Mouse (Mus musculus) limb, embryonic 14.5 days (tissue): ENCODE measurements around the gene 0610010K14Rik. TPM values are rescaled to one million over a fixed set of nuclear protein-coding genes. Genes with fewer than 3 reads are reported as not detected.
A peak's percentile ranks its signal among the peaks of the same experiment; 100 is the strongest.

Source experiments
- ATAC-seq: fragments of 200-750 bp; cut with Nextera tagmentation; 2 replicates; pipeline ENCODE4 v1.8.0; 2017; ENCODE audit warnings: low read depth, moderate number of reproducible peaks, moderate TSS enrichment; ENCODE audit not compliant: low FRiP score
- DNase-seq: peaks from one replicate; pipeline ENCODE4 v3.0.0-alpha.2; 2015; ENCODE audit warnings: low spot score
- H3K27ac ChIP-seq: fragments of 300-500 bp; sonication (generic); replicated peaks from 2 replicates; pipeline ENCODE4 v1.5.1; 2014; ENCODE audit warnings: low read depth, mild to moderate bottlenecking, low read length, moderate library complexity, mixed read lengths
- H3K27me3 ChIP-seq: fragments of 300-500 bp; sonication (generic); 2 replicates; pipeline ENCODE4 v1.6.1; 2014; ENCODE audit warnings: low read length, mixed read lengths; ENCODE audit not compliant: control insufficient read depth, insufficient read depth
- H3K36me3 ChIP-seq: fragments of 300-500 bp; sonication (generic); 2 replicates; pipeline ENCODE4 v1.6.1; 2014; ENCODE audit warnings: mild to moderate bottlenecking, low read length, moderate library complexity, mixed read lengths; ENCODE audit not compliant: control insufficient read depth, insufficient read depth
- H3K4me1 ChIP-seq: fragments of 300-500 bp; sonication (generic); 2 replicates; pipeline ENCODE4 v1.6.1; 2014; ENCODE audit warnings: antibody characterized with exemption, low read length, mixed read lengths; ENCODE audit not compliant: control insufficient read depth, insufficient read depth
- H3K4me2 ChIP-seq: fragments of 300-500 bp; sonication (generic); replicated peaks from 2 replicates; pipeline ENCODE4 v1.6.1; 2014; ENCODE audit warnings: low read depth, mild to moderate bottlenecking, low read length, moderate library complexity; ENCODE audit not compliant: severe bottlenecking
- H3K4me3 ChIP-seq: fragments of 300-500 bp; sonication (generic); replicated peaks from 2 replicates; pipeline ENCODE4 v1.5.1; 2014; ENCODE audit warnings: low read length
- H3K9ac ChIP-seq: fragments of 300-500 bp; sonication (generic); 2 replicates; pipeline ENCODE4 v1.6.1; 2014; ENCODE audit warnings: mild to moderate bottlenecking, low read depth, low read length, moderate library complexity; ENCODE audit not compliant: severe bottlenecking
- H3K9me3 ChIP-seq: fragments of 300-500 bp; sonication (generic); 2 replicates; pipeline ENCODE4 v1.6.1; 2016; ENCODE audit warnings: low read length; ENCODE audit not compliant: control insufficient read depth
- POLR2A ChIP-seq: fragments of 200-500 bp; IDR thresholded peaks from 2 replicates; pipeline ENCODE4 v1.8.0; 2012; ENCODE audit warnings: inconsistent platforms, mild to moderate bottlenecking, moderate library complexity, borderline replicate concordance; ENCODE audit not compliant: insufficient read depth, insufficient read length; ENCODE audit errors: extremely low read depth
- WGBS: fragments of 180-500 bp; shearing (Covaris S2); extraction: QIAGEN DNeasy Blood & Tissue Kit; methylation state at CpG from one replicate; pipeline ENCODE4 v1.1.7; 2014; 5-methylcytosine and 5-hydroxymethylcytosine counted together
- microRNA counts: library from miRNA; unstranded; fragments of <30 nt; microRNA quantifications from one replicate; lab custom pipeline; 2016
- microRNA-seq: library from miRNA; unstranded; fragments of <30 nt; microRNA quantifications from one replicate; pipeline ENCODE4, GENCODE M21; 2016
- polyA plus RNA-seq, 2 experiments: library from polyadenylated mRNA; depleted of rRNA in 1 of 2; stranded (reverse) in 1 of 2; unstranded in 1 of 2; fragments of >200 nt; fragmentation: Nextera tagmentation in 1 of 2; extraction: Ambion mirVana in 1 of 2; gene quantifications; 2 replicates each; pipeline versions ENCODE4 v1.2.1 to v1.2.3; 2012 to 2014

The 0610010K14Rik gene
- polyA plus RNA-seq, 2 experiments, result 171 to 178 TPM

DNA sequence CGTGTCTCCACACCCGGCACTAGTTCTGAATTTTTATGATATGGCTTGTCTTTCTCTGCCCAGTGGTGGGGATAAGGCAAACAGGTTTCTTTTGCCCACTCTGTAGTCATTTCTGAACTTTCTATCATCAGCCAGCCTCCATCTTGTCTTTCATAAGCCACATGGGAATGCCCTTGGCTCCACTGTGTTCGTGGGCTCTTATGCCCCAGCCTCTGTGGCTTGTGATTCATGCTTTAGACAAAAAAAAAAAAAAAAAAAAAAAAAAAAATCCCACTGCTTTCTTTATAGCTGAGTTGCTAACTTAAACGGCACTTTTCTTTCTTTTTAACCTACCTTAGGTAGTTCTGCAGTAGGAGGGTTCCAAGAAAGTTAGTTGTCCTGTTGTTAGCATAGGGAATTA is 45.6 kb downstream of the 0610010K14Rik start:
- TF ChIP-seq POLR2A, result no peak
- no peaks in the 10 kb centered on the region for H3K9me3 ChIP-seq
- 50% methylated on average over 4 of the region's 4 CpGs for WGBS
- H3K4me3 ChIP-seq, result no peak overlapping the region
- H3K4me1 ChIP-seq, result peaks cover 8% of the 10 kb centered on the region
- no peak overlapping the region for H3K9ac ChIP-seq
- DNase-seq (no peak), ATAC-seq (no peak)
- H3K36me3 ChIP-seq, result no peaks in the 10 kb centered on the region
- H3K4me2 ChIP-seq, result no peak overlapping the region
- H3K27ac ChIP-seq, result no peak overlapping the region
- H3K27me3 ChIP-seq, result no peaks in the 10 kb centered on the region

DNA sequence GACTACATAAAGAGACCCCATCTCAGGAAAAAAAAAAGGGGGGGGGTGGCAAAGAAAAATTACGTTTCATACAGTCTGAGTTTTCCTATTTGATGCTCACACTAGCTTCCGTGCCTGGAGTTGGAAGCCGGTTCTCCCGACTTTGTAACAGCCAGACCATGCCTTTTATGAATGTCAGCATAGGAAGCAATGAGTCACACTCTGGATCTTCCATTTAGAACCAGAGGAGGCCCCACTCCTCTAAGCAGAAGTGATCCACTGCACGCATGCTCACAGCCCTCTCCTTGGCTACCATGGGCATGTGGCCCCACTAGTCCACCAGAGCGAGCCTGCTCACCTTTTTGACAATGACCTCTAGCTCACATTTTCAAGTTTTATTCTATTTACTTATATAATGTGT is 46.5 kb downstream of the 0610010K14Rik start:
- Histone ChIP-seq H3K27me3 (no peaks in the 10 kb centered on the region), H3K9ac (no peak overlapping the region), H3K27ac (no peak overlapping the region), H3K9me3 (no peaks in the 10 kb centered on the region), H3K4me3 (no peak overlapping the region), H3K4me2 (no peak overlapping the region), H3K36me3 (no peaks in the 10 kb centered on the region), H3K4me1 (peaks cover 8% of the 10 kb centered on the region)
- ATAC-seq, result no peak
- no peak for DNase-seq
- 81% methylated on average over 6 of the region's 6 CpGs for WGBS
- TF ChIP-seq POLR2A, result no peak

DNA sequence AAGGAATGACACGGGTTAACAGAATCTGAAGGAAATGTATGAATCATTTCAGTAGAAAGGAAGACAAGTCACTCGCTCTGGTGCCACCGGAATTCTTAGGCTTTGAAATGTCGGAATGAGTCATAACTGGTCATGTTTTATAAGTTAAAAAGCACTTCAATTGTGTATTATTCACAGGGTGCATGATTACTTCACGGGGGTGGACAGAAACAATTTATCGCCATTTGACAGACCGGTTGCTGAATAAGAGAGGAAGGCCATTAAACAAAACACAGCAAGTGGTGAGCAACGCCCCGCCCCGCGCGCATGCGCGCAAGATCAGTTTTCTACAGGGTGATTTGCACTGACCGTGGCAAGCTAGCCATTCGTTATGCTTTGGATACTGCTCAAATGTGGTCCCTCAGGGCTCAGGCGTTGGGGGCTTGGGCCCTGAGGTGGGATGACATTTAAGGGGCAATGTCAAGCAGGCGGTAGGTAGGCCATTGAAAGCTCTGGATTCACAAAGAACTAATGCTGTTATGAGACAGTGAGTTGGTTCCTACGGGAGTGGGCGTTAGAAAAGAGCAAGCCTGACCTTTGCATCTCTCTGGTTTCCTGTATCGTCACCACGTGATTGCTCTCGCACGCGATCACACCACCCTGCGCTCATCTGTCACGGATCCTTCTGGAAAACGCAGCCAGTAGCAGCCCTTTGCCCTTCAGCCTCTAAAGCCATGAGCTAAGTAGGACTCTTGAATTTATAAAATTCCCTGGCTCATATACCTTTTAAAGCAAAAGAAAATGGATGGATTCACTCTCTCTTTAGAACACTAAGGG is 48.2 kb downstream of the 0610010K14Rik start:
- no peak for ATAC-seq
- no peak for DNase-seq
- 83% methylated on average over 28 of the region's 28 CpGs for WGBS

More for the DNA sequence above, 48.2 kb downstream of the 0610010K14Rik start:
- TF ChIP-seq POLR2A, result no peak
- H3K4me2 ChIP-seq, result no peak overlapping the region
- no peaks in the 10 kb centered on the region for H3K9me3 ChIP-seq
- no peak overlapping the region for H3K9ac ChIP-seq
- peaks cover 8% of the 10 kb centered on the region for H3K4me1 ChIP-seq
- H3K27ac ChIP-seq, result no peak overlapping the region
- no peaks in the 10 kb centered on the region for H3K27me3 ChIP-seq
- H3K4me3 ChIP-seq, result no peak overlapping the region
- no peaks in the 10 kb centered on the region for H3K36me3 ChIP-seq

MicroRNA genes within 50 kb of the gene (microRNA counts, 519-probe panel; counts per million panel counts)
- not detected for microRNA mmu-miR-195 (lab: Ali Mortazavi, UCI)
- microRNA mmu-miR-497 (lab: Ali Mortazavi, UCI), result 2,050 counts per million, percentile 28 among the panel's probes with 10 or more counts

Small RNAs within 50 kb of the gene (microRNA-seq; reads per million reads assigned to microRNA genes)
- 816 reads per million, percentile 70 among the genes with 10 or more reads in this experiment for gene Mir195a
- gene Mir497, result not detected
- not detected for gene Mir497b

Other genes with a start within 250 kb of the 0610010K14Rik start
- 431 and 477 TPM in 2 replicates for gene Gabarap, start 246.8 kb downstream of the 0610010K14Rik start, polyA plus RNA-seq (2012; rRNA removed)
- gene Gabarap, start 246.8 kb downstream of the 0610010K14Rik start, polyA plus RNA-seq (2014; fragmentation: Nextera tagmentation; extraction: Ambion mirVana), result 574 and 593 TPM in 2 replicates
- gene Phf23, start 242.1 kb downstream of the 0610010K14Rik start, polyA plus RNA-seq (2012; rRNA removed), result 66.7 and 69.2 TPM in 2 replicates
- 51.7 and 60.5 TPM in 2 replicates for gene Phf23, start 242.1 kb downstream of the 0610010K14Rik start, polyA plus RNA-seq (2014; fragmentation: Nextera tagmentation; extraction: Ambion mirVana)
- 65.4 and 81.0 TPM in 2 replicates for gene Dvl2, start 237.3 kb downstream of the 0610010K14Rik start, polyA plus RNA-seq (2012; rRNA removed)
- gene Dvl2, start 237.3 kb downstream of the 0610010K14Rik start, polyA plus RNA-seq (2014; fragmentation: Nextera tagmentation; extraction: Ambion mirVana), result 40.3 and 47.0 TPM in 2 replicates
- gene Acadvl, start 222.5 kb downstream of the 0610010K14Rik start, polyA plus RNA-seq (2012; rRNA removed), result 52.9 and 55.4 TPM in 2 replicates
- gene Acadvl, start 222.5 kb downstream of the 0610010K14Rik start, polyA plus RNA-seq (2014; fragmentation: Nextera tagmentation; extraction: Ambion mirVana), result 71.8 and 77.0 TPM in 2 replicates
- gene Dlg4, start 221.0 kb downstream of the 0610010K14Rik start, polyA plus RNA-seq (2012; rRNA removed), result 89.6 and 99.8 TPM in 2 replicates
- gene Dlg4, start 221.0 kb downstream of the 0610010K14Rik start, polyA plus RNA-seq (2014; fragmentation: Nextera tagmentation; extraction: Ambion mirVana), result 9.7 and 10.0 TPM in 2 replicates
- gene Asgr1, start 183.8 kb downstream of the 0610010K14Rik start, polyA plus RNA-seq (2012; rRNA removed), result 1.6 and 2.3 TPM in 2 replicates
- gene Asgr1, start 183.8 kb downstream of the 0610010K14Rik start, polyA plus RNA-seq (2014; fragmentation: Nextera tagmentation; extraction: Ambion mirVana), result 0.99 and 1.2 TPM in 2 replicates
- gene Asgr2, start 145.3 kb downstream of the 0610010K14Rik start, polyA plus RNA-seq (2012; rRNA removed), result 0.24 and 0.53 TPM in 2 replicates
- gene Asgr2, start 145.3 kb downstream of the 0610010K14Rik start, polyA plus RNA-seq (2014; fragmentation: Nextera tagmentation; extraction: Ambion mirVana), result 0.21 TPM in 1 of 2 replicates, not detected in the other
- 0.28 and 1.1 TPM in 2 replicates for gene Mgl2, start 107.6 kb downstream of the 0610010K14Rik start, polyA plus RNA-seq (2012; rRNA removed)
- gene Mgl2, start 107.6 kb downstream of the 0610010K14Rik start, polyA plus RNA-seq (2014; fragmentation: Nextera tagmentation; extraction: Ambion mirVana), result 0.61 and 1.5 TPM in 2 replicates
- 0.85 and 1.6 TPM in 2 replicates for gene Clec10a, start 81.7 kb downstream of the 0610010K14Rik start, polyA plus RNA-seq (2012; rRNA removed)
- 1.2 and 1.8 TPM in 2 replicates for gene Clec10a, start 81.7 kb downstream of the 0610010K14Rik start, polyA plus RNA-seq (2014; fragmentation: Nextera tagmentation; extraction: Ambion mirVana)
- gene Slc16a11, start 25.2 kb downstream of the 0610010K14Rik start, polyA plus RNA-seq (2012; rRNA removed), result 0.79 and 1.3 TPM in 2 replicates
- gene Slc16a11, start 25.2 kb downstream of the 0610010K14Rik start, polyA plus RNA-seq (2014; fragmentation: Nextera tagmentation; extraction: Ambion mirVana), result 0.21 and 0.47 TPM in 2 replicates
- gene Slc16a13, start 16.9 kb downstream of the 0610010K14Rik start, polyA plus RNA-seq (2012; rRNA removed), result 9.3 and 11.1 TPM in 2 replicates
- 9.2 and 9.6 TPM in 2 replicates for gene Slc16a13, start 16.9 kb downstream of the 0610010K14Rik start, polyA plus RNA-seq (2014; fragmentation: Nextera tagmentation; extraction: Ambion mirVana)
- gene Bcl6b, start 8.1 kb downstream of the 0610010K14Rik start, polyA plus RNA-seq (2012; rRNA removed), result 11.2 and 12.2 TPM in 2 replicates
- 11.7 and 12.2 TPM in 2 replicates for gene Bcl6b, start 8.1 kb downstream of the 0610010K14Rik start, polyA plus RNA-seq (2014; fragmentation: Nextera tagmentation; extraction: Ambion mirVana)
- gene Gm21988, start 1.9 kb upstream of the 0610010K14Rik start, polyA plus RNA-seq (2012; rRNA removed), result 15.1 and 15.7 TPM in 2 replicates
- gene Gm21988, start 1.9 kb upstream of the 0610010K14Rik start, polyA plus RNA-seq (2014; fragmentation: Nextera tagmentation; extraction: Ambion mirVana), result 12.9 and 13.1 TPM in 2 replicates
- 54.0 and 63.2 TPM in 2 replicates for gene Rnasek, start 1.9 kb upstream of the 0610010K14Rik start, polyA plus RNA-seq (2012; rRNA removed)
- 171 and 176 TPM in 2 replicates for gene Rnasek, start 1.9 kb upstream of the 0610010K14Rik start, polyA plus RNA-seq (2014; fragmentation: Nextera tagmentation; extraction: Ambion mirVana)
- 7.4 and 7.8 TPM in 2 replicates for gene Alox12, start 17.4 kb upstream of the 0610010K14Rik start, polyA plus RNA-seq (2012; rRNA removed)
- gene Alox12, start 17.4 kb upstream of the 0610010K14Rik start, polyA plus RNA-seq (2014; fragmentation: Nextera tagmentation; extraction: Ambion mirVana), result 8.0 and 11.1 TPM in 2 replicates
- 0.04 and 0.09 TPM in 2 replicates for gene Alox12e, start 84.7 kb upstream of the 0610010K14Rik start, polyA plus RNA-seq (2012; rRNA removed)
- gene Alox12e, start 84.7 kb upstream of the 0610010K14Rik start, polyA plus RNA-seq (2014; fragmentation: Nextera tagmentation; extraction: Ambion mirVana), result 0.12 and 0.26 TPM in 2 replicates
- gene Alox15, start 114.1 kb upstream of the 0610010K14Rik start, polyA plus RNA-seq (2012; rRNA removed), result 0.15 and 0.31 TPM in 2 replicates
- gene Alox15, start 114.1 kb upstream of the 0610010K14Rik start, polyA plus RNA-seq (2014; fragmentation: Nextera tagmentation; extraction: Ambion mirVana), result 0.25 TPM in 1 of 2 replicates, not detected in the other
- gene Pelp1, start 172.1 kb upstream of the 0610010K14Rik start, polyA plus RNA-seq (2012; rRNA removed), result 37.1 and 45.2 TPM in 2 replicates
- 34.8 and 38.1 TPM in 2 replicates for gene Pelp1, start 172.1 kb upstream of the 0610010K14Rik start, polyA plus RNA-seq (2014; fragmentation: Nextera tagmentation; extraction: Ambion mirVana)
- 48.7 and 53.6 TPM in 2 replicates for gene Arrb2, start 194.7 kb upstream of the 0610010K14Rik start, polyA plus RNA-seq (2012; rRNA removed)
- gene Arrb2, start 194.7 kb upstream of the 0610010K14Rik start, polyA plus RNA-seq (2014; fragmentation: Nextera tagmentation; extraction: Ambion mirVana), result 18.5 and 21.5 TPM in 2 replicates
- 27.6 and 32.4 TPM in 2 replicates for gene Med11, start 214.0 kb upstream of the 0610010K14Rik start, polyA plus RNA-seq (2012; rRNA removed)
- 44.8 and 47.4 TPM in 2 replicates for gene Med11, start 214.0 kb upstream of the 0610010K14Rik start, polyA plus RNA-seq (2014; fragmentation: Nextera tagmentation; extraction: Ambion mirVana)
- gene Zmynd15, start 221.5 kb upstream of the 0610010K14Rik start, polyA plus RNA-seq (2012; rRNA removed), result 1.1 and 1.4 TPM in 2 replicates
- 0.46 and 0.92 TPM in 2 replicates for gene Zmynd15, start 221.5 kb upstream of the 0610010K14Rik start, polyA plus RNA-seq (2014; fragmentation: Nextera tagmentation; extraction: Ambion mirVana)
- 4.4 and 5.9 TPM in 2 replicates for gene Cxcl16, start 222.1 kb upstream of the 0610010K14Rik start, polyA plus RNA-seq (2012; rRNA removed)
- gene Cxcl16, start 222.1 kb upstream of the 0610010K14Rik start, polyA plus RNA-seq (2014; fragmentation: Nextera tagmentation; extraction: Ambion mirVana), result 4.3 and 6.3 TPM in 2 replicates